In the genomic region with DNA sequence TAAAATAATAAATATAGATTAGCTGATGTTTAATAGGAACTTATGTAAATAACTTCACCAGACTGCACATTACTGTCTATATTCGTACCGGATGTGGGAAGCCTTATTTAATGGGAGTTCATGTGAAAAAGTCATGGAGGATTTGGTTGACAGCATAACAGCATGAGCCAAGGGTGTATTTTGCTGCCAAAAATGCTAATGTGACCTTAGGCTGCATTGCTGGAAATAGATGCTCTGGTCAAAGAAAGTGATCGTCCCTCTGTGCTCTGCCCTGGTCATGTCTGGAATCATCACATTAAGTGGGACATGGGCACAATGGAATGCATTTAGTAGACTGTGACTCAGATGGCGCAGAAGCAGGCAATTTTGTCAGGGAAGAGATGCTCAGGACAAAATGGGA, we compare ENCODE assay signal across 17 mouse cellular contexts. TPM values are rescaled to one million over a fixed set of nuclear protein-coding genes. Genes with fewer than 3 reads are reported as not detected.
DNase-seq lines count a peak whose midpoint lies in the region; ATAC-seq and TF ChIP-seq lines count a peak whose summit lies in the region.
"Had no signal": no experiment of that assay in that cellular context is flagged by ENCODE, and none has a peak within 500 bp of the region (broad histone marks: within the 10 kb centered on the region; RNA-seq: fewer than 3 reads in every experiment).

No protein-coding gene starts in this region.

- H3K27ac ChIP-seq in kidney, embryonic 16.5 days (ENCODE audit: low read length), result peak overlapping the region; percentile 29; the same call in 1 of the 2 replicates
- H3K27ac ChIP-seq in stomach, postnatal 0 days (replicated peaks), result no peak overlapping the region
- H3K27ac ChIP-seq in midbrain, embryonic 15.5 days, result no peak overlapping the region
- H3K27ac ChIP-seq: embryonic facial prominence, embryonic 12.5 days; forebrain, embryonic 10.5 days; midbrain, embryonic 13.5 days had no signal

- H3K9me3 ChIP-seq in kidney, embryonic 16.5 days (ENCODE audit: low read length), result no peaks in the 10 kb centered on the region
- H3K9me3 ChIP-seq in stomach, postnatal 0 days (ENCODE audit: control insufficient read depth, low read length), result no peaks in the 10 kb centered on the region
- no peaks in the 10 kb centered on the region for H3K9me3 ChIP-seq in midbrain, embryonic 15.5 days
- H3K9me3 ChIP-seq: embryonic facial prominence, embryonic 12.5 days; forebrain, embryonic 10.5 days; G1E; midbrain, embryonic 13.5 days had no signal

- no peak for TF ChIP-seq EP300 in stomach, postnatal 0 days (optimal IDR thresholded peaks at IDR 0.05)

- TF ChIP-seq POLR2A in lung, adult 2 months (IDR thresholded peaks at IDR 0.05; ENCODE audit: borderline replicate concordance, extremely low read depth, low read depth, low read length), result no peak

- no peaks in the 10 kb centered on the region for H3K27me3 ChIP-seq in kidney, embryonic 16.5 days (ENCODE audit: insufficient read depth, low read length)
- no peaks in the 10 kb centered on the region for H3K27me3 ChIP-seq in stomach, postnatal 0 days (ENCODE audit: control insufficient read depth, insufficient read depth, low read length)
- no peaks in the 10 kb centered on the region for H3K27me3 ChIP-seq in midbrain, embryonic 15.5 days (replicated peaks)
- H3K27me3 ChIP-seq: embryonic facial prominence, embryonic 12.5 days; midbrain, embryonic 13.5 days had no signal

- H3K36me3 ChIP-seq in kidney, embryonic 16.5 days (ENCODE audit: insufficient read depth, low read length), result no peaks in the 10 kb centered on the region
- no peaks in the 10 kb centered on the region for H3K36me3 ChIP-seq in stomach, postnatal 0 days (ENCODE audit: control insufficient read depth, insufficient read depth, low read length)
- no peaks in the 10 kb centered on the region for H3K36me3 ChIP-seq in midbrain, embryonic 15.5 days (replicated peaks)
- H3K36me3 ChIP-seq: embryonic facial prominence, embryonic 12.5 days; forebrain, embryonic 10.5 days; G1E; midbrain, embryonic 13.5 days had no signal

- peaks cover 8% of the 10 kb centered on the region for H3K4me1 ChIP-seq in lung, adult 2 months (ENCODE audit: control insufficient read depth, insufficient read depth, low read length)
- H3K4me1 ChIP-seq in kidney, embryonic 16.5 days (ENCODE audit: insufficient read depth, low read length), result peaks cover 11% of the 10 kb centered on the region
- no peaks in the 10 kb centered on the region for H3K4me1 ChIP-seq in stomach, postnatal 0 days (replicated peaks; ENCODE audit: control insufficient read depth, insufficient read depth)
- no peaks in the 10 kb centered on the region for H3K4me1 ChIP-seq in midbrain, embryonic 15.5 days
- H3K4me1 ChIP-seq: embryonic facial prominence, embryonic 12.5 days; forebrain, embryonic 10.5 days; midbrain, embryonic 13.5 days had no signal

- peak; percentile 26 for DNase-seq in kidney, adult 11 months
- no peak for DNase-seq in kidney, adult 18-20 months
- peak; percentile 16 for DNase-seq in lung, postnatal 10 days
- DNase-seq in lung, adult 2 months, result no peak
- DNase-seq in stomach, postnatal 0 days (ENCODE audit: low spot score), result no peak
- DNase-seq: gastrocnemius, postnatal 36 days; heart, postnatal 4 days; layer of hippocampus, adult 9-11 months; right cerebral cortex, postnatal 14 days had no signal

- H3K4me3 ChIP-seq in lung, adult 2 months (replicated peaks; ENCODE audit: extremely low read depth, low read depth, low read length), result no peak overlapping the region
- H3K4me3 ChIP-seq in kidney, embryonic 16.5 days (ENCODE audit: low read length), result no peak overlapping the region
- no peak overlapping the region for H3K4me3 ChIP-seq in stomach, postnatal 0 days (ENCODE audit: low read depth, low read length)
- no peak overlapping the region for H3K4me3 ChIP-seq in midbrain, embryonic 15.5 days
- H3K4me3 ChIP-seq: embryonic facial prominence, embryonic 12.5 days; forebrain, embryonic 10.5 days; midbrain, embryonic 13.5 days had no signal

- no peak overlapping the region for H3K4me2 ChIP-seq in kidney, embryonic 16.5 days (replicated peaks; ENCODE audit: low read depth, low read length)
- no peak overlapping the region for H3K4me2 ChIP-seq in stomach, postnatal 0 days (replicated peaks; ENCODE audit: low read depth)
- no peak overlapping the region for H3K4me2 ChIP-seq in midbrain, embryonic 15.5 days
- H3K4me2 ChIP-seq: embryonic facial prominence, embryonic 12.5 days; heart, embryonic 11.5 days; liver, embryonic 11.5 days; midbrain, embryonic 13.5 days had no signal

- no peak overlapping the region for H3K9ac ChIP-seq in kidney, embryonic 16.5 days (replicated peaks; ENCODE audit: low read length)
- no peak overlapping the region for H3K9ac ChIP-seq in stomach, postnatal 0 days (ENCODE audit: low read length)
- H3K9ac ChIP-seq in midbrain, embryonic 15.5 days, result no peak overlapping the region
- H3K9ac ChIP-seq: embryonic facial prominence, embryonic 12.5 days; midbrain, embryonic 13.5 days had no signal

- no peak for ATAC-seq in kidney, embryonic 16.5 days (ENCODE audit: low FRiP score, low TSS enrichment)
- peak; percentile 15; the same call in 1 of the 2 replicates for ATAC-seq in stomach, postnatal 0 days (ENCODE audit: low FRiP score, low TSS enrichment)
- no peak for ATAC-seq in midbrain, embryonic 15.5 days (replicated peaks)
- ATAC-seq: midbrain, embryonic 13.5 days had no signal

- WGBS in lung, adult 2 months, result 78% methylated on average over 4 of the region's 4 CpGs
- 74% methylated on average over 4 of the region's 4 CpGs for WGBS in kidney, embryonic 16.5 days
- 59% methylated on average over 4 of the region's 4 CpGs for WGBS in stomach, postnatal 0 days
- WGBS in midbrain, embryonic 15.5 days, result 66% methylated on average over 4 of the region's 4 CpGs

- no peak for TF ChIP-seq CTCF in lung, adult 2 months (IDR thresholded peaks at IDR 0.05; ENCODE audit: insufficient read depth, low read length)
- TF ChIP-seq CTCF in stomach, postnatal 0 days (IDR thresholded peaks at IDR 0.05; ENCODE audit: low read depth), result no peak

RNA-seq across cellular contexts. Expression of a gene that starts 52.7 kb away (rescaled TPM):
- 30.2 and 32.9 TPM in 2 replicates for polyA plus RNA-seq in lung, adult 2 months (2012; rRNA removed)
- polyA plus RNA-seq in kidney, embryonic 16.5 days (2015; fragmentation: Nextera tagmentation; extraction: Ambion mirVana), result 5.8 and 7.5 TPM in 2 replicates
- 4.9 and 5.5 TPM in 2 replicates for polyA plus RNA-seq in stomach, postnatal 0 days (2015; fragmentation: Nextera tagmentation; extraction: Ambion mirVana)
- 4.1 and 4.7 TPM in 2 replicates for polyA plus RNA-seq in midbrain, embryonic 15.5 days (2015; fragmentation: Nextera tagmentation; extraction: Ambion mirVana)

Comparison
In these comparisons a context has a peak if more than half of its experiments do, and no peak if none do; other contexts are left out.
1. DNase-seq: peak in kidney, adult 11 months (single experiment) and lung, postnatal 10 days (single experiment); none in kidney, adult 18-20 months (single experiment), lung, adult 2 months (single experiment) and stomach, postnatal 0 days (single experiment).